Mouse (Mus musculus) liver, adult 2 months (tissue): ENCODE data around the gene Sgpp2. TPM values are rescaled to one million over a fixed set of nuclear protein-coding genes. Genes with fewer than 3 reads are reported as not detected.
A peak's percentile ranks its signal among the peaks of the same experiment; 100 is the strongest.

Experiments
- DNase-seq: peaks from one replicate; pipeline ENCODE4 v3.0.0-alpha.2; 2011; ENCODE audit warnings: low read depth, low spot score; ENCODE audit errors: extremely low read depth
- H3K27ac ChIP-seq: fragments of 200-500 bp; replicated peaks from 2 replicates; pipeline ENCODE4 v1.5.1; 2012; ENCODE audit warnings: low read depth, mild to moderate bottlenecking, control low read depth, inconsistent platforms, low read length; ENCODE audit not compliant: insufficient read depth
- H3K27me3 ChIP-seq: fragments of 200-500 bp; 2 replicates; pipeline ENCODE4 v1.6.1; 2012; ENCODE audit warnings: mild to moderate bottlenecking, moderate library complexity, low read length, inconsistent platforms; ENCODE audit not compliant: control insufficient read depth, insufficient read depth
- H3K36me3 ChIP-seq: fragments of 200-500 bp; 2 replicates; pipeline ENCODE4 v1.6.1; 2012; ENCODE audit warnings: low read length, inconsistent platforms; ENCODE audit not compliant: control insufficient read depth, insufficient read depth
- H3K4me1 ChIP-seq: fragments of 200-500 bp; 2 replicates; pipeline ENCODE4 v1.6.1; 2011; ENCODE audit warnings: low read length; ENCODE audit not compliant: control insufficient read depth, insufficient read depth
- H3K4me3 ChIP-seq: fragments of 200-500 bp; 2 replicates; pipeline ENCODE4 v1.5.1; 2011; ENCODE audit warnings: low read depth, mild to moderate bottlenecking, control low read depth, low read length, moderate library complexity; ENCODE audit not compliant: insufficient read depth
- H3K79me2 ChIP-seq: fragments of 200-500 bp; 2 replicates; pipeline ENCODE4 v1.6.1; 2012; ENCODE audit warnings: inconsistent platforms, mild to moderate bottlenecking, low read length, moderate library complexity; ENCODE audit not compliant: control insufficient read depth, insufficient read depth
- H3K9ac ChIP-seq: fragments of 200-500 bp; 2 replicates; pipeline ENCODE4 v1.6.1; 2012; ENCODE audit warnings: low read depth, mild to moderate bottlenecking, control low read depth, inconsistent platforms, low read length
- CTCF ChIP-seq: fragments of 200-500 bp; IDR thresholded peaks from 2 replicates; pipeline ENCODE4 v1.5.1; 2011; ENCODE audit warnings: low read depth, low read length, control low read depth
- POLR2A ChIP-seq: fragments of 200-500 bp; IDR thresholded peaks from 2 replicates; pipeline ENCODE4 v1.6.1; 2011; ENCODE audit warnings: low read length, control low read depth; ENCODE audit not compliant: insufficient read depth; ENCODE audit errors: extremely low read depth
- WGBS: fragments of 180-500 bp; shearing (Covaris S2); methylation state at CpG from one replicate; pipeline ENCODE4 v1.1.7; 2018; 5-methylcytosine and 5-hydroxymethylcytosine counted together
- polyA plus RNA-seq: library from polyadenylated mRNA; depleted of rRNA; stranded (reverse); fragments of >200 nt; gene quantifications from 2 replicates; pipeline ENCODE4 v1.2.3, GENCODE M21; 2012
- total RNA-seq: library from RNA; depleted of rRNA; stranded (reverse); fragments of >200 nt; gene quantifications from 2 replicates; pipeline ENCODE4 v1.2.3, GENCODE M21; 2014

Sgpp2 gene
- total and polyA plus RNA-seq, 2 experiments: 0.09 TPM

DNA sequence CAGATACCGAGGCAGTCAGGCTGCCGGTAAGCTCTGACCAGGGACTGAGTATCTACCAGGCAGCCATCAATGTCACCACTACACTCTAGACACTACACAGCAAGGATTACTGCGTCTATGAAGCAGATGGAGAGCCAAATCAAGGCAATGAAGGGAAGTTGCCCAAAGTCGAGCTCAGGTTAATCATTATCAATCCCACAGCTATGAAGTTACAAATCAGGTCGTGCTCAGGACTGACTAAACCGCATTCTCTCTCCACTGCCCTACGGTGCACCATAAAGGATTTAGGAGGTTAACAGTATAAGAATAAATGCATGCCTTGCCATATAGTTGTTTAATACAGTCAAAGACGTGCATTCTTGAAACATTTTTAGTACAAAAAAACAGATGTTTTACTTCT lies 136.1 kb downstream of the Sgpp2 start:
- 39% methylated on average over 8 of the region's 8 CpGs for WGBS

DNA sequence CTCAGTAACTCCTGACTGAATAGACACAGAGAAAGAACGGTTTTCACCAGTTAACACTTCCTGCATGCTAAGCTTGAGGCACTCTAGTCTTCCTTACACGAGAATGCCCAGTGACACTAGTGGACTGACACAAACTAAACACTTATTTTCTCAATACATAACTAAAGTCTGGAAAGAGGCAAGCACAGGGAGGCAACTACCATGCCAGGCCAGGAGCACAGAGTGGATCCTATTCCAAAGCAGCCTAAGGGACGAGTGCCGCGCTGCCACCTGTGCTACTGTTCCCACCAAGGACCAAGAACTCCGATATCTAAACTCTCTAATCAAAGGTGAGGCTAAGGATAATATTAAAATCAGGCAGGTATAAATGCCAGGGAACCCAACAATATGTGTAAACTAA lies 136.6 kb downstream of the Sgpp2 start:
- TF ChIP-seq POLR2A (no peak), CTCF (no peak)
- Histone ChIP-seq H3K4me1 (peaks cover 2% of the 10 kb centered on the region; the same call in 1 of the 2 replicates), H3K9ac (no peak overlapping the region), H3K36me3 (peaks cover 35% of the 10 kb centered on the region), H3K79me2 (0 out of 2 replicates have a peak, but pooled peaks cover 3% of the 10 kb centered on the region), H3K27ac (no peak overlapping the region), H3K27me3 (no peaks in the 10 kb centered on the region), H3K4me3 (no peak overlapping the region)
- WGBS: 94% methylated on average over 6 of the region's 6 CpGs
- no peak for DNase-seq

More for the DNA sequence above, 136.1 kb downstream of the Sgpp2 start:
- no peaks in the 10 kb centered on the region for H3K27me3 ChIP-seq
- TF ChIP-seq CTCF (no peak), POLR2A (no peak)
- no peak overlapping the region for H3K27ac ChIP-seq
- peak; percentile 68 for DNase-seq
- H3K79me2 ChIP-seq: 0 out of 2 replicates have a peak, but pooled peaks cover 3% of the 10 kb centered on the region
- H3K4me3 ChIP-seq: no peak overlapping the region
- peaks cover 37% of the 10 kb centered on the region for H3K36me3 ChIP-seq
- H3K9ac ChIP-seq: no peak overlapping the region
- peaks cover 2% of the 10 kb centered on the region; the same call in 1 of the 2 replicates for H3K4me1 ChIP-seq

DNA sequence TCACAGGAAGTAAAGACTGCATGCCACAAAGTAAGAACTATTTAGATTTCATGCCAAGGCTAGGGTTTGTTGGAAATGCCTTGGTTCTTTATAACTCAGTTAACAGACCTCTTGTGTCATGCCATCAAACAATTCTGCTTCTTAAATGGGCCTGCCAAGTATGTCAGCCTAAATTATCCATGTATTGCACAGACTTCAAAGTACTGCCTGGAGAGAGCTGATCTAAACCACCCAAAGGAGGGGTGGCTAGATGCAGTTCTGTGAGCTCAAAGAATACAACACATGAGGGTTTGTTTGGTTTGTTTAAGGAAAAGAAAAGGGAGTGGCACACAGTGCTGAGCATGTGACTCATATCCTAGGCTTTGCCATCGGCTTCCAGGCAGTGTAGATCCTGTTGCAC lies 137.9 kb downstream of the Sgpp2 start:
- Histone ChIP-seq H3K27me3 (no peaks in the 10 kb centered on the region), H3K9ac (no peak overlapping the region), H3K27ac (no peak overlapping the region), H3K4me3 (no peak overlapping the region), H3K4me1 (peaks cover 2% of the 10 kb centered on the region; the same call in 1 of the 2 replicates), H3K36me3 (peaks cover 43% of the 10 kb centered on the region), H3K79me2 (0 out of 2 replicates have a peak, but pooled peaks cover 3% of the 10 kb centered on the region)
- DNase-seq: no peak
- WGBS: 89% methylated on average over 1 of the region's 1 CpGs
- TF ChIP-seq CTCF (no peak), POLR2A (no peak)

DNA sequence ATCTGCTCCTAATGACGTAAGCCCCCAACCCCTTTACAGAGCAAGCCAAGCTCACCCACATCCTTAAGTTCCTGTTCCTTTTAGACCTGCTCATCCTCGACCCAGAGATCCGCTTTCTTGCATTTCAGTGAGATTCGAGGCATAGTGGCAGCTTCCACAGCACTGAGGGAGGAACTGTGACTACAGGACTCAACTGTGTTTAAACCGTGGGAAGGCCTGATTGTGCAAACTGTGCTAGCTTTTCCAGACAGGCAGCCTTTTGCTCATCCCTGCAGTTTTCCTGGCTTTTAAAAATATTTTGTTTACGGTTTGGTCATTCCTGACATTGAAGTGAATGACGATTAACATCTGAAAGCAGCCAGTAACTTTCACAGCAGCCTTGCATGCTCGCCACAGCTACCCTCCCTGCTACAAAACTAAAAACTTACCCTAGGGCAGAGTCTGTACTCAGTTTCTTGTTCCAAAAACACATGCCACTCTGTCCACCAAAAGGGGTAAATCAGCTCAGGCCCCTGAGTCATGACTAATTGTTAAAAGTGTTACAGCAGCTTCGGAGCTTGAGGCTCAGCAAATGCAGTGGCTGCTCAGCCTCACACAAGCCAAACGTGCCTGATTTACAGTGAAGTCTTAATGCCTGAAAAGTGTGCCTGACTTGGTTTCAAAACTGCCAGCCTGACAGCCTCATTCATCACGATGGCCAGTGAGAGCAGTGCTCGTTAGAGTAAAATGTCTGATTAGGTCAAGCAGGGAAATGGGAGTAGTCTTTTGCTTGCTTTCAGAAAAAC lies 141.1 kb downstream of the Sgpp2 start:
- H3K27ac ChIP-seq: no peak overlapping the region
- no peak overlapping the region for H3K9ac ChIP-seq
- H3K27me3 ChIP-seq: no peaks in the 10 kb centered on the region
- 90% methylated on average over 12 of the region's 12 CpGs for WGBS
- TF ChIP-seq POLR2A (no peak), CTCF (no peak)
- H3K4me3 ChIP-seq: no peak overlapping the region
- DNase-seq: no peak
- no peaks in the 10 kb centered on the region for H3K4me1 ChIP-seq
- peaks cover 50% of the 10 kb centered on the region for H3K36me3 ChIP-seq
- H3K79me2 ChIP-seq: no peaks in the 10 kb centered on the region; the same call in 1 of the 2 replicates

DNA sequence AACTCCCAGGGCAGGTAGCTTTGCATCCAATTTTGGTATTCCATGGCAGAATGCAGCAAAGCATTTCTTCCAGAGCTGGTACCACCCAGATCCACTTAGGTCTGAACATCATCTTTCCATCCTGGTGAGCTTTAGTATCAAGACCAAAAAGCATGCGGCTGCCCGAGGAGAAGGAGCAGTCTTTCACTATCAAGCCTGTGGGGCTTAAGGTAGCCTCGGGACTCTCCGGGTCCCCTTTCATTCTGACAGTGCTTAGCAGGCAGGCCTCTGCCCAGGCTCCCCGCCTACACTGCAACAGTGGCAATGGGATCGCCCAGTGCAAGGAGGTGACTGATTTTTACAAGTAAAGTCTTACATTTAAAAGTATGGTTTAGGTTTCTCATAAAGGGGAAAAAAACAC lies 142.4 kb downstream of the Sgpp2 start:
- H3K79me2 ChIP-seq: no peaks in the 10 kb centered on the region; the same call in 1 of the 2 replicates
- H3K27ac ChIP-seq: no peak overlapping the region
- H3K36me3 ChIP-seq: peaks cover 55% of the 10 kb centered on the region
- H3K4me1 ChIP-seq: no peaks in the 10 kb centered on the region
- 89% methylated on average over 6 of the region's 6 CpGs for WGBS
- DNase-seq: no peak
- no peak for TF ChIP-seq CTCF
- TF ChIP-seq POLR2A: no peak
- H3K27me3 ChIP-seq: no peaks in the 10 kb centered on the region
- no peak overlapping the region for H3K4me3 ChIP-seq
- no peak overlapping the region for H3K9ac ChIP-seq

DNA sequence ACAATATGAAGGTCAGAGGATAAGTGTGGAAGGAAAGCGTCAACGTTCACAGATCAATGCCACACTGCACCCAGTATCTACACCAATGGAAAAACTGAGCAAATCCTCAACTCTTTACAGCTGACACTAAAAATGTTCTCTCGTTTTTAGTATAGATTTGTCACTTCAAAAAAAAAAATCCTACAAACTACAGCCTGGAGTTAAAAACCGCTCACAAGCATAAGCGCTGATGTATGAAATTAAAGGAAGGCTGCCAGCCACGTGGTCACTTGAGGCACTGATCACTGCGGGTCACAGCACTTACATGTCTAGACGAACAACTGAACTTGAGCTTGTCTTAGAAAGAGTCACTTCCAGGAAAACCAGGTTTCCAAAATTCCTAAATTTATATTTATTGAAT lies 143.7 kb downstream of the Sgpp2 start:
- no peak for TF ChIP-seq POLR2A
- TF ChIP-seq CTCF: no peak
- Histone ChIP-seq H3K36me3 (peaks cover 52% of the 10 kb centered on the region), H3K4me1 (no peaks in the 10 kb centered on the region), H3K27me3 (no peaks in the 10 kb centered on the region), H3K4me3 (no peak overlapping the region), H3K27ac (no peak overlapping the region), H3K9ac (no peak overlapping the region), H3K79me2 (no peaks in the 10 kb centered on the region; the same call in 1 of the 2 replicates)
- 90% methylated on average over 8 of the region's 8 CpGs for WGBS
- no peak for DNase-seq
